Mouse (Mus musculus): ENCODE data around the gene Slamf8.

The Slamf8 gene

GRCm38 (mm10) chr1:172535116-172535515 lies 55.3 kb downstream of the Slamf8 start:
- DNase-seq (ENCODE audit: extremely low read depth, insufficient read length, low spot score), result no peak

- no peak for DNase-seq (ENCODE audit: extremely low read depth, insufficient read length, low spot score)
Observed at GRCm38 (mm10) chr1:172532551-172532950, 57.8 kb downstream of the Slamf8 start.
